ENCODE assay signal across 20 mouse cellular contexts in the genomic region with DNA sequence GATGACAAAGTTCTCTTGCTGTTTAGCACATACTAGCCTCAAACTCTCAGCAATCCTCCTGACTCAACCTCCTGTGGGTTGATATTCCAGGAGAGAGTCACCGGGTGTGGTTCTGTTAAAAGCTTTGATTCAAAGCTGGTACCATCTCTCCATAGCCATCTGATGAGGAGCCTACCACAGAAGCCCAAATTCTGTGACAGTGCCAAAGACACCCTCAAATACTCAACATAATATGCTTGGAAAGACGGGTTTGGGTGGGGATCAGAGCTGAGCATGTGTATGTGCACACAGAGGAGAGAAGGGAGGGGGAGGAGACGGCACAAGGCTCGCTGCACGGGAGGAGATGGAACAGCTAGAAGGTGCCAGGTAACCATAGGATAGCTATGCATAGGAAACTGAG. TPM values are rescaled to one million over a fixed set of nuclear protein-coding genes. Genes with fewer than 3 reads are reported as not detected.
"Had no signal": no experiment of that assay in that cellular context is flagged by ENCODE, and none has a peak within 500 bp of the region (broad histone marks: within the 10 kb centered on the region; RNA-seq: fewer than 3 reads in every experiment).

No protein-coding gene starts in this region.

- H3K4me1 ChIP-seq: liver, embryonic 12.5 days; midbrain, embryonic 12.5 days had no signal

- H3K9me3 ChIP-seq: liver, embryonic 12.5 days; midbrain, embryonic 10.5 days; midbrain, embryonic 12.5 days; neural tube, embryonic 13.5 days; neural tube, embryonic 15.5 days; stomach, embryonic 15.5 days had no signal

- ATAC-seq: liver, embryonic 12.5 days had no signal

- H3K27me3 ChIP-seq: liver, embryonic 12.5 days; midbrain, embryonic 12.5 days; neural tube, embryonic 13.5 days; neural tube, embryonic 15.5 days had no signal

- H3K9ac ChIP-seq: liver, embryonic 12.5 days; liver, embryonic 14.5 days; lung, embryonic 14.5 days; midbrain, embryonic 12.5 days; neural tube, embryonic 13.5 days; neural tube, embryonic 15.5 days; stomach, embryonic 15.5 days had no signal

- H3K4me2 ChIP-seq: liver, embryonic 12.5 days; lung, embryonic 14.5 days; midbrain, embryonic 12.5 days; neural tube, embryonic 13.5 days; neural tube, embryonic 15.5 days; stomach, embryonic 15.5 days had no signal

- H3K4me3 ChIP-seq: liver, embryonic 12.5 days; midbrain, embryonic 10.5 days; midbrain, embryonic 12.5 days; myocyte; neural tube, embryonic 13.5 days; neural tube, embryonic 15.5 days; stomach, embryonic 15.5 days had no signal

- H3K27ac ChIP-seq: liver, embryonic 12.5 days; liver, embryonic 14.5 days; midbrain, embryonic 10.5 days; midbrain, embryonic 12.5 days; neural tube, embryonic 15.5 days; stomach, embryonic 15.5 days; stomach, postnatal 0 days had no signal

- H3K36me3 ChIP-seq: liver, embryonic 12.5 days; midbrain, embryonic 10.5 days; midbrain, embryonic 12.5 days; neural tube, embryonic 13.5 days; stomach, embryonic 15.5 days had no signal

- DNase-seq: lung, adult 18-20 months; lung, embryonic 14.5 days; lung, postnatal 10 days; lung, postnatal 4 days; midbrain, embryonic 14.5 days; thymus, adult 2 months; thymus, postnatal 36 days had no signal

RNA-seq across cellular contexts. Expression of gene Hmgb4, which starts 14.4 kb away (rescaled TPM):
- polyA plus RNA-seq: liver, embryonic 12.5 days; liver, embryonic 14.5 days; liver, embryonic 16.5 days; lung, embryonic 14.5 days; lung, embryonic 16.5 days; midbrain, embryonic 10.5 days; midbrain, embryonic 12.5 days; midbrain, embryonic 14.5 days; myocyte; neural tube, embryonic 11.5 days; neural tube, embryonic 13.5 days; neural tube, embryonic 15.5 days; spleen, adult 2 months; stomach, embryonic 15.5 days; stomach, postnatal 0 days; thymus, adult 2 months had no signal
